Mouse (Mus musculus): Measurements from ENCODE around the gene Gm4847. TPM values are rescaled to one million over a fixed set of nuclear protein-coding genes. Genes with fewer than 3 reads are reported as not detected.

Gene Gm4847
- not detected for total RNA-seq (2022)

DNA sequence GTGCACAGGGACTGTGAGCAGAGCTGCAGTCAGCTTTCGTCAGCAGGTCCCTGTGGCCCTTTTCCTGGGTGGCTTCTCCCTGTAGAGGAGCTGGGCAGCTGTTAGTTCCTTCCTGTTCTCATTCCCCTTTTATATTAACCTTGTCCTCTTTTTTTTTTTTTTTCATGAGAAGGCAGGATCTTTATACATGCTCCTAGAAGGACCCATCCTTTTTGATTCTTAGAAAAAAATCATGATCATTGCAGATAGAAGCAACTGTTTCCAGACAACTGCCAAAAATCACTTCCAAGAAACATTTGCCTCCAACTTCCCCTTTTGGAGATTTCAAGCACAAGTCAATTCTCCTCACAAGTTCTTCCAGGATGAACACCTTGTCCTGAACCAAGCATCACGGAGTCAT lies at the start of gene Gm4847:
Gene Gm4847 (minus strand): TSS at position 101 of the 400 bp plus-strand sequence.
- DNase-seq (ENCODE audit: low spot score), result no peak

DNA sequence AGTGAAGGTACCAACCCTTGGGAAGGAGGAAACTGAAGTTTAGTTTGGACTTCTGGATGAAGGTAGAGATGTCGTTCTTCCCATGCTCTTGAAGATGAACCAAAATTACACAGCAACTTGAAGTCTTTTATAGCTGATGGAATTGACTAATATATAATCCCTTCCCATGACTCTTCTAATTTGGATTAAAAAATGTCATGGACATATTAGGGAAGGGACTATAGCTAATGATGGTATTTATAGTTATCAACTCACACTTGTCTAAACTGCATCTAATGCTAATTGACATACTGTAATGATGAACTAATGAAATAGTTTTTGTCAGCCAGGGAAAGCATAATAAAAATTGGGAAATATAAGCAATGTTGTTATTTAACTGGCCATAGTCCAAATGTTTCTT lies 34.3 kb upstream of the Gm4847 start, which contains the start of gene Fmo9:
Gene Fmo9 (minus strand): TSS at position 101 of the 400 bp plus-strand sequence.
- no peak for DNase-seq (ENCODE audit: low spot score)

DNA sequence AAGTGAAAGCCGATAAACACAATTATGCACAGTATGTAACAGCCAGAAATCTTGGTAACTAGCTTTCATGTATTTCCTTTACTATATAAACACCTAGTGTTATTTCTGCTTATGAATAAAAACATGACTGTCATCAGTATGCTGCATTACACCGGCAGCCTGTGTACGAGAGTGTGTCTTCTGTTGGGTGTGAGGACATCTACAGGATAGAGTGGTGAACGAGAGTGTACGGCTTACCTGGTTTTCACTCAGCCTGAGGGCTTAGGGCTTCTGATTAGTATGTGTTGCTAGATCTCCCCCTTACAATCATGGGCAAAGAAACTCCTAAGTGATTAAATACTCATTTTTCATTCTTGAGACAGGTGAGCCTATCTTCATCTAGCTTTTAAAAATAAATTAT lies 21.8 kb upstream of the Gm4847 start:
- no peak for DNase-seq (ENCODE audit: low spot score)

DNA sequence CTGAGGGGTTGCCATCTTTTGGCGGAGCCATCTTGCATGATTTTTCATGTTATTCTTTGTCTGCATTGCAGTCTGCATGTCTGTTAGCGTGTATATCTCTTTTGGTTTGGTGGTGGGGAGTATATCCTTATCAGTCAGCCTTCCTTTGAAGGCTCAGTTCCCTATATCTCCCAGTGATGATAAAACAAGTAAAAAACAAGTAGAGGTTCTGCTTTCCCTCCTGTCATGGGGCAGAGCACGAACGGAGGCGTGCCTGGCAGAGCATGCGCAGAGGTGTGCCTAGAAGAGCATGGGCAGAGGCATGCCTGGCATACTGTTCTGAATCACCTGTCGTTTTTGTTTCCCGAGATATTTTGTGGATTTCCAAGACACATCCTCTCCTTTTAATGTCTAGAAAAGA lies 13.3 kb upstream of the Gm4847 start:
- DNase-seq (ENCODE audit: low spot score), result no peak

Small RNA genes within 50 kb of the gene (microRNA-seq; reads per million reads assigned to microRNA genes)
- not detected for gene Gm22992

Other genes with a start within 250 kb of the Gm4847 start
- gene Pogk, start 237.8 kb downstream of the Gm4847 start, total RNA-seq (2022), result 10 to 100 TPM in 2 of 4 experiments, 1 to 10 TPM in 2; 9.6 to 15.1 (median 10.4) TPM
- gene Gm4846, start 150.1 kb downstream of the Gm4847 start, total RNA-seq (2022), result not detected
- gene Fmo9, start 34.2 kb upstream of the Gm4847 start, total RNA-seq (2022), result not detected

All from heart, adult 8-10 months (tissue).